Mouse (Mus musculus): ENCODE measurements around the gene Lias.
A peak's percentile ranks its signal among the peaks of the same experiment; 100 is the strongest.

Lias gene

DNA sequence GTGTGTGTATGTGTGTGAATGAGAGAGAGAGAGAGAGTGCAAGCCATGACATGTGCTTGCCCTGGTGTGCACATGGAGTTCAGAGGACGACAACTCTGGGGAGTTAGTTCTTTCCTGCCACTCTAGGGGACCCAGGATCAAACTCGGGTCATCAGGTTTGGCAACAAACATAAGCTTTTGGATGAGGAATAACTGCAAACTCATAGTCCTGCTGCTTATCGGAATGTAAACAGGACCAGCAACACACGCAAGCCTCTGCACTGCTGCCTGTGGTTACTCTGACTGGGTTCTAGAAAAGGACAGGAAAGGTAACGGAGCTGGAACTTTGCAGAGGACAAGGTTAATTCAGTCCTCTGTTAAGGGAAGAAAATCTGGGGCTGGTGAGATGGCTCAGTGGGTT is 34.0 kb downstream of the Lias start:
- no peak for DNase-seq (ENCODE audit: low read depth, low spot score)

DNA sequence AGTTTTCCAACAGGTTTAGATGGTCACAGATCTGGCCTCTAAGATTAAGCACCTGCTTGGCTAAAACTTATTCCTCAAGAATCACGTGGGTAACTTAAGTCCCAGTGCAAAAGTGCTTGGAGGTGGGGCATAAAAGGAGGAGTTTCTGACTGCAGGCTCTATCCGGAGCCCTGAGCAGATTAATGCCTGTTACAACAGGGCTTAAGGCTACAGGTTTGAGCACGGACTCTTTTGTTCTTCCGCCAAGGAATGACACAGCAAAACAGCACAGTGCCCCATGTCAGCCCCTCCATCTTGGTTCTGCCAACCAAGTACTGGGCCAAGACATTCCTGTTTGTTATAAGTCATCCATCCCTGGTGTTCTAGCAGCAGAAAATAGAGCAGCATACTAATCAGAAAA is 37.0 kb downstream of the Lias start:
- DNase-seq (ENCODE audit: low read depth, low spot score) = no peak

DNA sequence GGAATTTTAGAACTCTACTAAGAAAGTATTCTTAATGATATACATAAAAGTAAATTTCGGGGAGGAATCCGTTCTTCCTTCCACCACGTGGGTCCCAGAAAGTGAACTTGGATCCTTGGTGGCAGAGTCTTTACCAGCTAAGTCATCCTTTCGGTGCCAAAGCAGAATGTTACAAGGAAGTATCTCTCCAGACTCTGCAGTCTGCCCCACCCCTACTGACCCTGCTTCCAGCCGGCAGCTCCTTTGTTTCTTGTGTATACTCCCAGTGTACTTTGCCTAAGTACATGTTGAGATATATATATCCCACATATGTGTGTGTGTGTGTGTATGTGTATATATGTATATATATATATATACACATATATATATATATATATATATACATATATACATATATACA is 38.1 kb downstream of the Lias start:
- no peak for DNase-seq (ENCODE audit: low read depth, low spot score)

DNA sequence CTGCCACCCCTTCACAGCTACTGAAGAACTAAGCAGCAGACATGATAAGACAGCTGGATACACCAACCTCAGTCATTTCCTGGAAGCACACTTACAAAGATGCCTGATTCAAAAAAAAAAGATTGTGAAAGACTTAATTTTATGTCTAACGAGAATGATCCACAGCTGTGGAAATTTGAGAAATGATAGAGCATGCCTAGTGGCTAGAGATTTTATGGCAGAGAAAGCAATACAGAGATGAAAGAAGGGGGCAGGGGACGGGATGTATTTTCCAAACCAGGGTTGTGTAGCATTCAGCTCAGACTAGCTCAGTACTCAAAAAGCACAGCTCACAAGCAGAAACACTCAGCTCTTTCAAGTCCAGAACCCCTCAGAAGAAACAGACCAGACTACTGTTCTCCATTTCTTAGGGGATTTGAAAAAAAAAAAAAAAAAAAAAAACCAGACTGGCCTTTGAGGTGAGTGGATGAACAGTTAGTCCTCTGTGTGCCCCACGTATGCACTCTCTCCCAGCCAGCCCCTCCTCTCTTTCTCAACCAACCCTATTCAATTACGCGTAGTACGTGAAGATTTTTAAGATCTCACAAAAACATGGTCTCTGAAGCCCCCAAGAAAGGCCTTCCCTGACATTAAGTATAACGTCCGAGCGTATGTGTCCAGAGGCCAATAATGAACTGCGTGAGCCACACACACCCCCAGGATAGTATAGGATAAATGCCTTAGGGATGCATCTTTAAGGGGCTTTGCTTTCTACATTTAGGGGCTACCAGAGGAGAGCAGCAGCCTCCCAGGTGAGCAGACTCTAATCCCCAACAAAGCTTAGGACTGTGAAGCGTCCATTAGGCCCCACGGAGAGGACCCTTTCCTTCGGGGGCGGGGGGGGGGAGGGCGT is 43.4 kb downstream of the Lias start:
- DNase-seq (ENCODE audit: low read depth, low spot score) = peak; percentile 39

DNA sequence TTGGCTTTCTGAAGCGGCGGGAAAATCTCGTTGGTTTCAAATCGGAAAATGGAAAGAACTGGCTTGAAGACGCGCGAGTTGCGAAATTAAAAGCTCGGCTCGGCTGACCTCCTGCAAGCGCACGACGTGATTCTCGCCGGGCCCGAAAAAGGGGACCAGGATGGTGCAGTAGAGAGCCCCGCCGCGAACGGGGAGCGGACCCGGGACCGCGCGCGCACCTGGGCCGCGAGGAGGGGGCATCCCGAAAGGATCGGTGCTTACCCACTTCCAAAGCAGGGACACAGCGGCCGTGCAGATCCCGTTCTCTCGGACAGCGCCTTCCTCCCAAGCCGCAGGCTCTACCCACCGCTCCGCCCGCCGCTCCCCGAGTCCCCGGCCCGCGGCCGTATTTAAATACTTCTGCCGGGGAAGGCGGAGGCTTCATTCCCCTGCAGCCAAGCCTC is 44.1 kb downstream of the Lias start:
- DNase-seq (ENCODE audit: low read depth, low spot score) = no peak

DNA sequence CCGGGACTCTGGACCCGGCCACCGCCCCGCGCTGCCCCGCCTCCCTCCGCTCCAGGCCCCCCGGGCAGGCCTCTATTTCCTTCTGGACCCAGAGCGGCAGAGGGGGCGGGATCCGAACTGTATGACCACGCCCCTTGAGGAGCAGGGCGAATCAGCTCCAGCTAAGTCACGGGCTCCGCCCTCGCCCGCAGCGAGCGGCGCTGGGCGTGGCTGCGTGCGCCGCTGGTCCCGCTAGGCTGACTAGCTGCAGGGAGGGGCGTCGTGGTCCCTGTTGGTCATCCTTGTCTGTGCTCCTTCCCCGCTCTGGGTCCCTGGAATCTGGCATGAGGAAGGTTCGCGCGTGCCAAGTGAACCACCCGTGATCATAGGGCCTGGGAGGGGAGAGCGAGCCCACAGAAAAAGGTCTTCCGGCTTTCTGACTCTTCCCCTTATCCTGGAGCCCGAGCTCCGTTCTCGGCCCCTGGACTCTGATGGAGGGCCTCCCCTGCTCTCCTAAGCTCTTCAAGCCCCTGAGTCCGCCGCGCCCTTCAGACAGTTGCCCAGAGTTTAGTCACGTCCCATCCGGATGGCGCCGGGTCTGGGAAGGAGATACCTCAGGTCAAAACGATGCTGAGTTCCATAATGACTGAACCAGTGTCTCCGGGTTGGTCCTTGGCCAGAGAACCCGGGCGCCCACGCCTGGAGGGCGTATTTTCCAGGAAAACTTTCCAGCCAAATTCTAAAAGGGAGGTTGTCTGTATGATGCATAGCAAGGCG is 44.7 kb downstream of the Lias start, which contains the start of gene Ugdh:
Gene Ugdh (minus strand): TSS at position 144 of the 756 bp plus-strand sequence.
- peak; percentile 94 for DNase-seq (ENCODE audit: low read depth, low spot score)

DNA sequence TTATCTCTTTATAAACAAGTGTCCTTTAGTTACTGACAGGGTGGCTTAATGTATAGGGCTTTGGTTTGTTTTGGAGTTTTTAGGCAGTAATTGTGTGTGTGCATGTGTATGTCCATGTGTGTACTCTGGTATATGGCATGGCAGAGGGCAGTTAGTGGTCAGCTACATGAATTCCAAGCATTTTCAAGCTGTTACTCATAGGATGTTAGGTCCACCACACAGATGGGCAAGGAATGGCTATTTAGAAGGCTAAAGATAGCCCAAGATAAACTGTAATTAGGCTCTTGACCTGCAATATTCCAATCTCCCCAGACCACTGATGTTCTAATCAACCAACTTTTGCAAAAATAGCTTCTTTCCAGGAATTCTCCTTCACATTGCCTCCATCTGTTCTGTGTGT is 46.7 kb downstream of the Lias start:
- DNase-seq (ENCODE audit: low read depth, low spot score) = no peak

DNA sequence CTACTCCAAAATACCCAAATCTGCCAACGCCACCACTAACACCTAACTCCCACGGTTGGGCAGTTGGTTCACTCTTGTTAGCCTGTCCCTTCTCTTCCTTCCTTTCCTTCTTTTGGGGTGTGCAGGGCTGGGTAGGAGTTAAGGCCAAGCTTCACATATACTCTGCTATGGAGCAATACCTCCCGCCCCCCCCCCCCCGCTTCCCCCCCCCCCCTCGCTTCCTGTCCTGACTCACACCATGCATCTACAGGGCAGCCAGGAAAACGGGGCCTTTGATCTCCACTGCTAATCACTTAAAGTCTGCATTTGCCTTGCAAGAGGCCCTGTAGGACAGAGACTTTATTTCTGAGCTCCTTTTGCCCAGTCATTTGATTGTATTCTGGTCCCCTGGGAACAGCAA is 53.7 kb downstream of the Lias start:
- DNase-seq (ENCODE audit: low read depth, low spot score) = no peak

DNA sequence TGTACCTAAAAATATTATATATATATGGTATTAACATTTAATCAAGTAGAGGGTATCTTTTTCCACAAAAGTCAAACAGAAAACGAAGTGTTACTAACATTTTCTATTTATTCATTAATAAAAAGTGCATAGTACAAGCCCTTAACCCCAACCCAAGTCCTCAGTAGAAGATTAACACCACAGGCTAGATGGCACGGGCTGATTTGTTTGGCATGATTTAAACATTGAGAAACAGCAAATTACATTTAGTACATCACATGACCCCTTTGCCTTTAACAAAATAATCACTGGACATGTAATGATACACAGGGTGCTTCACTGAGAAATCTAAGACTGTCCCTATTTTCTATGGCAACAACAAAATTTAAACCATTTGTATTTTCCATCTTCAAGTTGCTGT is 55.5 kb downstream of the Lias start:
- no peak for DNase-seq (ENCODE audit: low read depth, low spot score)

DNA sequence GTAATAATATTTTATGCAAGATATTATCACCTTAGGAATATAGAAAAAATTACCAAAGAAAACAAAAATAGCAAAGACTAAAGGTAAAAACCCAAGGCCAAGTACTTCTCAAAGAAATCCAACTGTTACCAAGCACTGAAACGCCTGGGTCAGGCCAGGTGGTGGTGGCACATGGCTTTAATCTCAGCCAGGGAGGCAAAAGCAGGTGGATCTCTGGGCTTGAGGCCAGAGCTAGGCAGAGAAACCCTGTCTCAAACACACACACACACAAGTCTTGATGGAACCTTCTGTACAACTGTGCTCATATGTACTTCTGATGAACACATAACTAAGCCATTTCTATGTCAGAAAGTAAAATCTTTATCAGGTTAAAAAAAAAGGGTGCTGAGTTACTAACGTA is 56.5 kb downstream of the Lias start:
- DNase-seq (ENCODE audit: low read depth, low spot score) = no peak

DNA sequence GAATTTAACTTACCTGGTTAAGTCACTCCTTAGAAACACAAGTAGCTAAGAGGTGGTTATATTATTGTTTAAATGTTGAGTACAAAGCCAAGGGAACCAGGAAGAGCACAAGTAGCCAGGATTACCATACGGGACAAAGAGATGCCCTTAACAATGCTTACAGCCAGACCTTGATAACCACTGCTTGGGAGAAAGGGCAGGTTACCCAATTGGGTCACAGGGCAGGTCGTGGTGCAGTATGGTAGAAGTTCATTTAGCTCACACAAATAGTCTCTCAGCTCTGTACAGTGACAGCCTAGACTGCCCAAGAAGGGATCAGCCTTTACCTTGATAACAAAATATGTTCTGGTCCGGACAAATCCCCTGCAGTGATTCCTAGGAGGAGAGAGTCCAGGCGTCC is 57.6 kb downstream of the Lias start:
- no peak for DNase-seq (ENCODE audit: low read depth, low spot score)

DNA sequence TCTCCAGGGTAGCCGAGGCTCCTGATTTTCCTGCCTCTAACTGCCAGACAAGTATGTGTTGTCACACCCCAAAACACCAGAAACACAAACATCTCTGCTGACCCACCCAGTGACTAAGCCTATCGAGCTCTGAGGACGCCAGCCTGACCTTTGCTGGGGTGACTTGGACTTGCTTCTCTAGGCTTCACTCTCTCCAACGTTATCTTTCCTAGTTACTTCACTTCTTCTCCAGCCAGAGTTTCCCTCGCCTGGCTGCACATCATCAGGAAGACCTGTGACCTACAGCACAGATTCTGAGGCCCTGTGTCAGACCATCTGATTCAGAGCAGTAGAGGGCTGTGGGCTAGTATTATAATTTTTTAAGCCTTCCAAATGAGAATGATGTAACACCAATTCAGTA is 63.5 kb downstream of the Lias start:
- no peak for DNase-seq (ENCODE audit: low read depth, low spot score)

DNA sequence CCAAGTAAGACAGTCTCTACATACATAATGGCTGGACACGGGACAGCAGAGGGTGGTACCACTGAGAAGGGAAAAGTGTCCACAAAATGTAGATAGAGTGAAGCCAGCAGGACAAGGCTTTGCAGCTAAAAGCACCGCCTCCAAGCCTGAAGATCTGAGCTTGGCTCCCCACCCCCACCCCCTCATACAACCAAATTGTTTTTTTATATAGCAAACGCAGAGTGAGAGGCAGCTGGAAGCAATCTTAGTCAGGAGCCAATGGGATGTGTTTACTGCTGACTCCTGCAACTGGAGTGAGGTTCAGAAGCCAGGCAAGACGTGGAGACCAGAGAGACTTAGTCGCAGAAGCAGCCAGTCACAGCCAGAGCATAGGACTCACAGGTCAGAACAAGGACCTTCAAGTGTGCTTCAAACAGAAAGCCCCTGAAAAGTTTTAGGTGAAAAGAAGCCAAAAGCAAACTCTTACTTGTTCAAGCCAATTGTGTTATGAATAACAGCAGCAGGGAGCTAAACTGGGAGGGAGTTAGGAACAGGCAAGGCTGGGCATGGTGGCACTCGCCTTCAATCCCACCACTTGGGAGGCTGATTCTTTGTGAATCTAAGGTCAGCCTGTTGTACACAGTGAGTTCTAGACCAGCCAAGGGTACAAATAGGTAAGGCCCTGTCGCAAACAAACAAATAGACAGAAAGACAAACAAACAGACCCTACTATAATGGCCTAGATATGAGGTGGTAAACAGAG is 66.0 kb downstream of the Lias start:
- DNase-seq (ENCODE audit: low read depth, low spot score) = no peak

DNA sequence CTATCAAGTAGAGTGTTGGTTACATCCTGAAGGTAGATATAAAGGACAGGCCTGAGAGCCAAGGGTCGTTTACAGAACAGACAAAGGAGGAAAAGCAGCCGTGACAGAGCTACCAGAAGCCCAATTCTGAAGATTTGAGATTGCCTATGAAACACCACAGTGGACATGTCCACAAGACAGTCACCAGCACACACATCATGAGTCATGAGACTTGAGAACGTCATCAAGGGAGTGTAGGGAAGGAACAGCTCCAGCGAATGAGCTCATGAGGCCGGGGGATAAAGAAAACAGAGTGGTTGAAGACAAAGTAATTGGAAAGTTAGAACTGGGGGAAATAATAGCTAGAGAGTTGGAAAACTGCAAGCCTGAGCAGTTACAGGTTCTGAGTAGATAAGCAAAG is 66.5 kb downstream of the Lias start:
- no peak for DNase-seq (ENCODE audit: low read depth, low spot score)

DNA sequence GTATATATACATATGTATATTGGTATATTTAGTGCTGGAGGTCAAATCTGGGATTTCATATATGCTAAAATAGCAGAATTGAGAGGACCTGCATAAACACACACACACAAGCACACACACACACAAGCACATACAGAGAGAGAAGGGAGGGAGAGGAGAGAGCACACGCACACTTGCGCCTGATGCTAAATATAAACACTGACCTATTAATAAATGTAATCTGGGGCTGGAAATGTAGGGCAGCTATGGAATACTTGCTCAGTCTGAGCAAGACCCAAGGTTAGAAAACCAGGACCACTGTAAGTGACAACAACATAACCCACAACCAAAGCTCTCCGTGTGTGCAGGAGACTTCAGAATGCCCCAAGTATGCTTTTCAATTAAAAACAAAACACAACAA is 68.2 kb downstream of the Lias start:
- no peak for DNase-seq (ENCODE audit: low read depth, low spot score)
